Mouse (Mus musculus): Measurements from ENCODE around the gene Micu1.

Micu1 gene

DNA sequence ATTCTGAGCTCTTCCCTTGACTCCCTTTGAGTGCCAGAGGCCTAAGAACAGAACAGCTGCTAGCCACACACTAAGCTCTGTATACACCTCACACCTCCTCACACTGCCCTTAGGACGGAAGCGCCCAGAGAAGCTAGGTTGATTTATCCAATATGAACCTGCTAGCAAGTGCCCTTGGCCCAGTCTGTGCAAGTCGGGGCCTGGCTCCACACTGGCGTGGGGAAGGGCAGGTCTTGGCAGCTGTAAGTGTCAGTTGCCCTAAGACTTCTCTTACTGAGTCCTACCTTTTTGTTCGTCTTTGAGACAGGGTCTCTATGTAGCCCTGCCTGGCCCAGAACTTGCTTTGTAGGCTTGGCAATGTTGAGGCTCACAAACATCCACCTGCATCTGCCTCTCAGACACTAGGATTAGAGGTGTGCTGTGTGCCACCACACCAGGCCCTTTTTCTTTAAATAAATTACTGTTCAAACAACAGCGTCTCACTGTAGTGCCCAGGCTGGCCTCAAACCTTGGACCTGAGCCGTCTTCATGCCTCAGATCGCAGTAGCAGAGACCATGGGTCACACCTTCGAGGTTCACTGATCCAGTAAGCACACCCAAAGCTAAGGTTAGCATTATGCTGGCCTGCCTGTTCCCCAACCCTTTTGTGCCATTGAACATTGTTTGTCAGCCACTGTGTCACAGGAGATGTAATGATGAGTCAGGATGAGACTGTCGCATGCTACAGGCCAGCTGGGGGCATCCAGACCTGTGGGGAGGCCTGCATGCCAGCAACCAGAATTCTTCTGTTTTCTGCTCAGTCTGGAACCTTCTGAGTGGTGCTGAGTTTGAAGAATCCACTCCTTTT is 182.3 kb downstream of the Micu1 start:
- DNase-seq (ENCODE audit: low read depth, low spot score): no peak

DNA sequence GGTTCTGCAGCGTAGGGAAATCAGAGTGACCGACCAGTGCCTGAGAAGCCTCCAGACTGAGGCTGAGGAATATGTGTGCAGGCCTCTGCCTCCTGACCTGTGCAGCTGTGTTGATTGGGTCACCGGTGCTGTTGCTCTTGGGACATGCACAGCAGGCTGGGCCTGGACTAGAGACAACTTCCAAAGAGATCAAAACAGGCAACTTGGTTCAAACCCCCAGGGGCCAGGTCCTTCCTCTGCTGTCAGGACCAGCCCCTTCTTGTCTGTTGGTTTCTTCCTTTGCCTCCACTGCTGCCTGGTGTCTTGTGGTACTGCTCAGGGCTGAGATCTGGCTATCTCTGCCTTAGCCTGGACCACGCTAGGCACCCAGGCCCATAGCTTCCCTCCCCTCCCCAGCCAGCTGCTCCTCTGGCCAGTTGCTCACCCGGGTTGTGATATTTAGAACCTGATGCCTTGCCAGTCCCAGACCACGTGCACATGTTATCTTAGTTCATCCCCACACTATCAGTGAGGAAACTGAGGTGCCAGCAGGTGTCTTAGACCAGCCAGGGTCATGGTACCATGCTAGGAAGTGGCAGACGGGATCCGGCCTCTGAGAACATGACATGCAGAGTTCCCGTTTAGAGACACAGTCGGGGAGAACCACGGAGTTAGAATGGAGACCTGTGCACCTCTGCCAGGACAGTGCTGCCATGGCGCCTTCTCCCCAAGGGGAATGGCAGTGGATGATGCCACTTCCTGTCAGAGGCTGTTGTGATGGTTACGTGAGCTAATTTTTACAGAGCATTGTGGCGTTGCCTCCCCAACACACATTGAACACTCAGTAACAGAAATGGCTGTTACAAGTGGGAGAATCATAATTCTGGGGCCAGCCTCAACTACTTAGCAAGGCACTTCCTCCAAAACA is 183.2 kb downstream of the Micu1 start:
- DNase-seq (ENCODE audit: low read depth, low spot score): no peak

DNA sequence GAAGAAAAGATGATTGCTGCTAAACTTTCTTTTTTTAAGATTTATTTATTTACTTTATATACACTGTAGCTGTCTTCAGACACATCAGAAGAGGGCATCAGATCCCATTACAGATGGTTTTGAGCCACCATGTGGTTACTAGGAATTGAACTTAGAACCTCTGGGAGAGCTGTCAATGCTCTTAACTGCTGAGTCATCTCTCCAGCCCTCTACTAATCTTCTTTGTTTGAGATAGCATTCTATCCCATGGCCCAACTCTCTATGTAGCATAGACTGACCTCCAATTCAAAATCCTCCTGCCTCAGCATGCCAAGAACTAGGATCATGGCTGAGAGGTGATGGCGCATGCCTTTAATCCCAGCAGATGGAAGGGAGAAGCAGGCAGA is 183.8 kb downstream of the Micu1 start:
- no peak for DNase-seq (ENCODE audit: low read depth, low spot score)

DNA sequence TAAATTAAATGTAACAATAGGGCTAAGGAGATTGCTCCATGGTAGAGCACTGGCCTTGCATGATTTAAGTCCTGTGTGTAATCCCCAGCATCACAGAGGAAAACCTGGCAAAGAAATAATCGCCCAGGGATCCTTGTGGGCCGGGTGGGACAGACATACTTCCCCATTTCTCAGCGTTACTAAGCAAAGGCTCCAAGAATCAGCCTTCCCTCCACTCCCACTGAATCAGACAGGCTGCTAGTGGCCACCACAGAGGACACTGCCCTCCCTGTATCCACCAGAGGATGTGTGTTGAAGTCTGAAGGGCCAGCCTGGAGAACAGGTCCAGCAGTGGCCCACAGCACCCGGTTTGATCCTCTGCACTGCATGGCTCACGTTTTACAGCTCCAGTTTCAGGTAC is 185.2 kb downstream of the Micu1 start:
- no peak for DNase-seq (ENCODE audit: low read depth, low spot score)

DNA sequence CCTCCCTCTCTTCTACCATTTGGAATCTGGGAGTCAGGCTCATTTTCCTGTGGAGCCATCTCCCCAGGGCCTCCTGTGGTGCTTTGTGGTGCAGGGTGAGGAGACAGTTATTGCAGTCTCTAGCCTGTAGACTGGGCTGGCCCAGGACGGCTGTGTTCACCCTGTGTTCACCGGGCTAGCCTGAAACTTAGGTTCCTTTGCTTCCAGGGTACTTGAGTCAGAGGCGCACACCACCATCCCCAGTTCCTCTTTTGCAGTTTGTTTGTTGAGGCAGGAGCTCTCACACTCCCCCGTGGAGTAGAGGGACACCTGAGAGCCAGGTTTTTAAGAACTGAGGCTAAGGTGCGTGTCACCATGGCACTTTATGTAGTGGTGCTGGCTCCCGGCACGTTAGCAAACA is 187.1 kb downstream of the Micu1 start:
- DNase-seq (ENCODE audit: low read depth, low spot score): no peak

DNA sequence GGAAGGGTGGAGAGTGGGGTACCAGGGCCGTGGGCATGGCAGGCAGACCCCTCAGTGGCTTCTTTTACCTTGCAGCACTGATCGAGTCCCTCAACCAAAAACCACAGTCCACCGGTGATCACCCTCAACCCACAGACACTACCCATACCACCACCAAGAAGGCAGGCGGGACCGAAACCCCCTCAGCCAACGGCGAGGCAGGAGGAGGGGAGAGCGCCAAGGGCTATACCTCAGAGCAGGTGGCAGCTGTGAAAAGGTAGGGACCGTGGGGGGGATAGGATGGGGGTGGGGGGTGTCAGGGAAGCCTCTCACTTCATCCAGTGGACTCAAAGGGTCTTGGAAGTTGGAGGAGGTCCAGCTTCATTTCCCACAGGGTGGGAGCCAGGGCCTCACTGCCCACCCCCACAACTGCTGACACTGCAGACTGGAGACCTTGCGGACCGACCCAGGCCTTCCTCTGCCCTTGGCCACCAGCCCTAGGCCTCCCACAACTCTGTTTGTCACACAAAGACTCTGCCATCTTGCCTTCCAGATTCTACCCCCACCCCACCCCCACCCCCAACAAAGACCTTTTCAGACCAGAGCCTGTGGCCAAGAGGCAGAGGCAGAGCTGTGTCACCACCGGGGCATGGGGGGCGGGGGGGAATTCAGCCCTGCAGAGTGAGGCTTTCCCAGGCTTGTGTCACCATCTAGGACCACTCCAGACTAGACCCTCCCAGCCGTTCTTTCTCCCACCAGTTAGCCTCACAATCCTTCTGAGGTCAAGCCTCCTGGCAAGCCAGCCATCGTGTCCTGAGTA is 187.9 kb downstream of the Micu1 start:
- no peak for DNase-seq (ENCODE audit: low read depth, low spot score)

DNA sequence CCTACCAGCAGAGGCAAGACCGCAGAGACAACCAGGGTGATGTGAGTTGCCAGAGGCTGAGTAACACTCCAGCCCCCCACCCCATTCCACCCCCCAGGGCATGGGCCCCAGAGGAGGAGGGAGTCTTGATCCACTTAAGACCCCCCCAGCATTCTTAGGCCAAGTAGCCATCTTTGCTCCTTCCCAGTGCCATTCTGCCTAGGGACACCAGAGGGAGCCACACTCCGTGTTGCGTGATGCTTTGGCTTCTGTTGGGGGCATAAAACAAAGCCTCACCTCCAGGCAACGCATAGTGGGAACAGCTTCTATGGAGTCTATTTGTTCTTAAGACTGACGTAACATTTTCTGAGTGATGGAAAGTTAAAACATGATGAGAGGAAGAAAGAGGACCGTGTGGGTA is 190.7 kb downstream of the Micu1 start:
- no peak for DNase-seq (ENCODE audit: low read depth, low spot score)

DNA sequence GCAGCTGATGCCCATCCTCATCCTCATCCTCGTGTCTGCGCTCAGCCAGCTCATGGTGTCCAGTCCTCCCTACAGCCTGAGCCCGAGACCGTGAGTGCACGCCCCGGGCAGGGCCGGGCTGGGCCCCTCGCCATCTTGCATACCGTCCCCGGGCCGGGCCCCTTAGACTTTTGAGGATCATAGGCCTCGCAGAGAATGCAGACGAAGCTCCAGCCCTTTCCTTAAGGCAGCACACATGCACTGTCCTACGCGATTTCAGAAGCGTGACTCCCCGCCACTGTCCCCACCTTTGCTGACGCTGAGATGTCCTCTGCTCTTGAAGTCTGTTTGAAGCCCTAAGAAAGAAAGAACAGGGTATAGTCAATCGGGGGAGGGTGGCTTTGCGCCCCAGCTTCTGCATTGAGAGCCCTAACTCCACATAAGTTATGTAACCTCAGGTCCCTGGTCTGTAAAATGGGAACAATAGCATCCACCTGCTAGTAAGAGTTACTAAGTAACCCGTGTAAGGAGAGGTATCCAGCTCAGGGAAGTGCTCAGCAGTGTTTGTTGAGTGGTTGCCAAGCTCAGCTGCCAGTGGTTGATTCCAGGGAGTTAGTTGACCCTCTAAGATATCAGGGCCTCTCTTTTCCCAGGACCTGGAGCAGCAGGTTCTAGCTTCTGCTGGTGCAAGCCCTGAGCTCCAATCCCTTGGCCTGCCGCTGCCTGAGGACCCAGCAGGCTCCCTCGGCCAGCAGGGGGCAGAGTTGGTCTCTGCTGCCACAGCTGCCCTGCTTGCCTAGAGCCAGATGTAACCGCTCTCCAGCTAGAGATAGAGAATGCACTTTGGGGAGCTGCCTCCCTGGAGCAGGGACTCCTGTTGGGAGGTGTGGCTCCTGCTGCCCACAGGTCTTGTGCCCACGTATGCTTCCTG is 192.2 kb downstream of the Micu1 start:
- DNase-seq (ENCODE audit: low read depth, low spot score): no peak

DNA sequence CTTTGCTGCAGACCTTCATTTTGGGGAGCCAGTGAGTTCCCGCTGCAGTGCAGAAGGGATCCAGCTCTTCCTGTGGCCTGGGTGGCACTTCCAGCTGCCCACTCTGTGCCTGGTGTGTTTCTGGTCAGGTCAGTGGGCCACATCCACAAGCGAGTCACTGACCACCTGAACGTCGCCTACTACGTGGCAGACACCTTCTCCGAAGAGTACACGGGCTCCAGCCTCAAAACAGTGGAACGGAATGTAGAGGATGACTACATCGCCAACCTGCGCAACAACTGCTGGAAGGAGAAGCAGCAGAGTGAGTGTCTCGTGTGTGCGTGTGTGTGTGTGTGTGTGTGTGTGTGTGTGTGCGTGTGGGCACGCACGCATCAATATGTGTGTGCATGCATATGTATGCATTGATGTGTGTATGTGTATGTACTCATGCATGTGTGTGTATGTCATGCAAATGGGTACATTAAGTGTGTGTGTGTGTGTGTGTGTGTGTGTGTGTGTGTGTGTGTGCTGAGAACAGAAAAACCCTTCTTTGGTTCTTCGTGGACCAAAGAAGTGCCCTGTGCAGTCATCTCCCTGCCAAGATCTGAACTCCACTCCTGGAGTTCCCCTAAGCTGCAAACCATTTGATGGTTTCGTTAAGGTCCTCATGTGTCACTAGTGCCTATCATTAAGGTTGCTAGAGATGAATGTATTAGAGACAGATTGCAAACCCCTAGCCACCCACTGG is 193.3 kb downstream of the Micu1 start:
- no peak for DNase-seq (ENCODE audit: low read depth, low spot score)

DNA sequence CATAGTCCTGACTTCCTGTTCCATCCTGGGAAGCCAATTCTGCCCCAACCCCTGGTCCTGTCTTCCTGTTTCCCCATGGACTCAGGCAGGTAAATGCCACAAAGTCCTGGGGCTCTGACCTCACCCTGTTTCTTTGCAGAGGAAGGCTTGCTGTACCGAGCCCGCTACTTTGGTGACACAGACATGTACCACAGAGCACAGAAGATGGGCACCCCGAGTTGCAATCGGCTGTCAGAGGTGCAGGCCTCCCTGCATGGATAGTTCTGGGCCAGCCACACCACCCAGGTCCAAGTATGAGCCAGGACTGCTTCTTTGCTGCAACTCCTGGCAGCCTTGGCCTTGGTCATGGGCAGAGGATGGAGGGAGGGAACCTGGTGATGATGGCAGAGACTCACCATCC is 193.9 kb downstream of the Micu1 start:
- DNase-seq (ENCODE audit: low read depth, low spot score): no peak

DNA sequence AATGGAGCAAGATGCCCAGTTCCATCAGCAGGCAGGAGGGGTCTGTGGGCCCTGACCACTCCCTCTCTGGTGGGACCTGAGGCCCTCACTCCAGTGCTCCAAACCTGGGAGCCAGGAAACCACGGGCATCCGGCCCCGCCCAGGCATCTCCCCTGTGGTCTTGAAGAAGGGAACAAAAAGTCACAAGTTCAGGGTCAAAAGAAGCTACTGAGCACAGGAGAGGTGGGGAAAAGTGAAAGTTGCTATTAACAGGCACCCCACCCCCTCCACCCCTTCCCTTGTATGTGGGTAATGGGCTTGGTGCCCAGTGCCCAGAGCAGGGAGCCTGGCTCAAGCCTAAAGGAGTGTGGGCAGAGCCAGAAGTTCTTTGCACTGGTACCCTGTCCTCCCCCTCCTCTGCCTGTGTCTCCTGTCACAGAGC is 194.6 kb downstream of the Micu1 start:
- no peak for DNase-seq (ENCODE audit: low read depth, low spot score)

DNA sequence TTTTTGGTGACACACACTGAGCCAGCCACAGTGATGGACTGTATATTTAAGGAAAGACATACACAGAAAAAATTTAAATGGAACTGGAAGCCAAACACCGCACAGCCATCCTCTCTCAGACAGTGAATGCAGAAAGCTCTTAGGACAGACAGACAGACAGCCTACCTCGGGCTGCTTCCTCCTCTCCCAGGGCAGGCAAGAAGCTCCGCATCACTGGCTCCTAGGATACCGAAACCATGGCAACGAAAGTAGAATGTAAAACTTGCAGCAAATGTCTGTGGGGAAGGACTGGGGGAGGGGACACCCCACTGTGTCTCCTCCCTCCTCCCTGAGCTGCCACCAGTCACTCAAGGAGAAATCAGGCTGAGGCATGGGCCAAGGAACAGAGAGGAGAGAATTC is 195.2 kb downstream of the Micu1 start:
- no peak for DNase-seq (ENCODE audit: low read depth, low spot score)

DNA sequence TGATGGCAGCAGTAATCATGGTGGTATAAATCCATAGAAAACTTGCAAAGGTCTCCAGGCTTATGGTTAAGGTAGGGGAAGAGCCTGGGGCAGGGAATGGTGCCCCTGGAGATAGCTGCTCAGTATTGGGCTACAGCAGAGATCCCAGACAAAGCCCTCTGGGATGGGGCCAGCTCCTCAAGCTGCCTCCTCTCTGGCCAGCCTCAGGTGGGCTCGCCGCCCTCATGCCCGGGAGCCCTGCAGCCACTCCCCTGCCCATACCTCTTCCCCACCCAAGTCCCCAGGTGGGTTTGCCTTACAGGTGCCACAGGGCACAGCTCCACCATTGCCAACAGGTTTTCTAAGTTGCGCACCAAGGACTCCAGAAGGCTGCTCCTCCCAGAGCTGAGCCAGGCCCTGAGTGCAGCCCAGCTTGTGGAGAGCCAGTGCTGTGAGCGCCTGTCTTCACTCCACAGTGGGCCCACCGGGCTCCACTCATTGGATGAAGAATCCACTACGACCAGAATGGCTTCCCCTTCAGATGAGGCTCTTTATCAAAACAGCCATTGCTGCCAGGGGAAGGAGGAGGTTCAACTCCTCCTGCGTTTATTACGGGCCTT is 196.0 kb downstream of the Micu1 start:
- DNase-seq (ENCODE audit: low read depth, low spot score): no peak

DNA sequence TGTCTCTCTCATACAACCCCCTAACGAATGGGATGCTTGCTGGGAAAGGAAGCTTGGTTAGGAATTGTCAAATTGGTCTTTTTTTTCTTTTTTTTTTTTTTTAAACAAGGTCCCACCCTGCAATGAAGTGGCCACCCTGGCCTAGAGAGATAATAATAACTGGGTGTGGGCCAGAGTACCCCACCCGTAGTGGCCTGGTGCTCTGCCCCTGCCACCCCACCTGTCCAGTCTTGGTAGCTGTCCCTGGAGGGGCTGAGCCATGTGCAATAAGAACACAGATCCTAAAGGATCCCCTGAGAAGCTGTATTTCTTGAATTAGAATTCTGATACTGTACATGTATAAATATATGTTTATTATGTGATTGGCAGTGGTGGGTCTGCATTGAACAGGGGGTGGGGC is 196.7 kb downstream of the Micu1 start:
- DNase-seq (ENCODE audit: low read depth, low spot score): no peak

DNA sequence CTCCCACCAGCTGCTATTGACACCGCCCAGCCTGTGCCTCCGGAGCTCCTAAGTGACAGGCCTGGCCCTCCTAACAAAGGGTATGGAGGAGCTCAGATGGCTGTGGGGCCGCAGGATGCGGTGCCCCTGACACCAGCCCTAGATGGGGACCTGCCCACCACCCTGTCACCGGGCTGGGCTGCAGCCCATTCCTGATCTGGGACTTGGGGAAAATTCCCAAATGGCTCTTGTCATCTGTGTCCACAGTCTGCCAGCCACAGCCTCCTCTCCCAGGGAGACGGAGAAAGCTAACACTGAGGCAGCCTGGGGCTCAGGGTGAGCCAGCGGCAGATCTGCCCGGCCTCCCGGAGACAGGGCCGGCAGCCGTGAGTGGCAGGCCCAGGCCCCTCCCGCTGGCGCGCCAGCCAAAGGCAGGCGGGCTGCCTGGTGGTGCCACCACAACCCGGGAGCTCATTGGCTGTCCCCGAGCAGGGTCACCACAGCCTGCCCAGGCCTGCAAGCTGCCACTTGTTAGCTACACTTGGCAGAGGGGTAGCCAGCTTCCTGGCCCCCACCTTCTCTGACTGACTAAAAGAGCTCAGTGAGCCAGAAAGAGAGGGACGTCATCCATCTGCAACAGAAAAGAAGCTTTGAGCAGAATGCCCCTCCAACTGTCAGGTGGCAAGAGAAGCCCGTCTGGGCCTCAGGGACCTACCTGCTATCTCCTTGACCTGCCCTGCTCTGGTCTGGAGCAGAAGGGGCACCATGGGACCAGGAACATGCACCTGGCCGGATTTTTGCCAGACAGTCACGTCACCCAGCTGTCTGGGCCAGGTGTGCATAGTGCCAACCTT is 197.3 kb downstream of the Micu1 start:
- DNase-seq (ENCODE audit: low read depth, low spot score): peak; percentile 62

DNA sequence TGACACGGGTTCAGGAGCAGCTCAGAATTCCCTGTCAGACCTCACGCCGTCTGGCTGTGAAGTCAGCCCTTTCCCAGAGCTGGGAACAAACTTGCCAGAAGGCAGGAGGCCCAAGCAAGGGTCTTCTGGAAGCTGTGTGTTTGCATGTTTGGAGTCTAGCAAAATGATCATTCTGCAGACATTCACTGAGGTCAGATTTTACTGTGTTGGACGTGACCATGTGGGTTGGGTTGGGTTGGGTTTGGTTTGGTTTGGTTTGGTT is 197.8 kb downstream of the Micu1 start:
- DNase-seq (ENCODE audit: low read depth, low spot score): no peak

DNA sequence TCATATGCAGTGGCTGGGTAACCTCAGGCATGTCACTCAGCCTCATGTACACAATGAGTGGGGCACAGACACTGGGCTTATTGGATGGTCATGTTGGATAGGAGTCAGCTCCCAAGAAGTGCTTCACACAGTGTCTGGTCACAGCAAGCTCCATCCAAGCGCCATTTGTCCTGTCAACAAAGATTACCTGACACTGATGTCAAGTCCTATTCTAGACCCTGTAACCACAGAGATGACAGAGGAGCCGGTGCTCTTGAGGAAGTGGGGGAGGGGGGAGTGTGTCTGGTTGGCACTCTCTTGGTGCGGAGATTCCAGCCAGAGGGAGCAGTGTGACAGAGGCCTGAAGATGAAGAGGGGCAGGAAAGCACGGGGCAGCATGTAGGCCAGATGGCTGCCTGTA is 198.7 kb downstream of the Micu1 start:
- no peak for DNase-seq (ENCODE audit: low read depth, low spot score)

DNA sequence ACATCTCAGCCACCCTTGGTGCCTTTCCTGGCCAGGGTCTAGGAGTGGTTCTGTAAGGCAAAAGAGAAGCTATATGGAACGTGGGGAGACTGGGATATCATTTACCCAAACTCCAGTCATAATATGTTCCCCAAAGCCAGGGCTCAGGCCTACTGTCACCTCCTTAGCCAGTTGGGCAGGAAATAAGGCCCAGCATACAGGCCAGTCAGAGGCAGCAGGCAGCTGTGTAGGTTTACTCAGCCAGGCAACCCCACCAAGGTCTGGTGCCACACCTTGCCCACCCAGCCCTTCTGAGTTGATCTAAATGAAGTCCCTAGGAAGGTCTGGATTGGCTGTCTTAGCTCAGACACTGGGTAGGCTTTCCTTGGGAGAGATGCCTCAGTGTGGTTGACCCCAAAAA is 199.2 kb downstream of the Micu1 start:
- no peak for DNase-seq (ENCODE audit: low read depth, low spot score)

DNA sequence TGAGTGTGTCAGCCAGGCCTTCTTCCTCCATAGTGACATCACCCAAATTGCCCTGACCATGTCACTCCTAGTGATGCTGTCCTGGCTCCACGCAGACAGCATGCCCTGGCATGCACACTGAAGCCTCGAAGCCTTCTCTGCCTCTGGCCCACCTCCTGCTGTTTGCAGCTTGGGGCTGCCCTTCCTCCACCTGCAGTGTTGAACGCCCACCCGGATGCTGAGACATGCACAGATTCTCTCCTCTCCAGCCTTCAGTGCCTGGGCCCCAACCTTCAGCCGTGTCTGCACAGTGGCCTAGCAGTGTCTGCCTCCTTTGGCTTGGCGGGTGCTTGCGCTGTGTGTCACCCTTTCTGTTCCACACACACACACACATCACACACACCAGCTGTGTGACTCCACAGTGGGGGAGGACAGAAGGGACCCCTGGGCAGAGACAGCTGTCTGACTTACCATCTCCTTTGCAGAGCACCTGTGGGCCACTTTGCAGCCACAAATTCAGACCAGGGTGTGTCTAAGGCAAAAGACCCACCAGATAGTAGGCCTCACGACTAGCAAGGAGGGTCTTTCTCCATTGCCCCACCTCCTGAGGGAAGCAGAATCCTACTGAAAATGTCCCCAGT is 199.8 kb downstream of the Micu1 start:
- no peak for DNase-seq (ENCODE audit: low read depth, low spot score)
